Mouse (Mus musculus): ENCODE measurements at regions not wholly inside any gene's neighbourhood (a gene's known extent, or its start where the extent isn't known, plus 50 kb on each side); places are given as distances from the start of the nearest gene placed in this dataset.

- Histone ChIP-seq H3K9ac (no peak overlapping the region), H3K27me3 (no peaks in the 10 kb centered on the region), H3K4me1 (replicated peaks) (0 out of 2 replicates have a peak, but pooled peaks cover 5% of the 10 kb centered on the region), H3K27ac (no peak overlapping the region), H3K9me3 (peaks cover 3% of the 10 kb centered on the region; the same call in 1 of the 2 replicates), H3K4me2 (no peak overlapping the region), H3K36me3 (no peaks in the 10 kb centered on the region), H3K4me3 (no peak overlapping the region)
- WGBS, result 26% methylated on average over 5 of the region's 5 CpGs
- ATAC-seq (ENCODE audit: low FRiP score), result peak; percentile 49; the same call in 1 of the 2 replicates
Observed at GRCm38 (mm10) chr2:138123331-138123730, 133.0 kb upstream of the Btbd3 start.

GRCm38 (mm10) chr2:138120868-138121267 is 135.5 kb upstream of the Btbd3 start:
- WGBS, result 66% methylated on average over 1 of the region's 1 CpGs
- no peaks in the 10 kb centered on the region for H3K36me3 ChIP-seq
- H3K9me3 ChIP-seq, result peaks cover 4% of the 10 kb centered on the region; the same call in 1 of the 2 replicates
- 0 out of 2 replicates have a peak, but pooled peaks cover 5% of the 10 kb centered on the region for H3K4me1 ChIP-seq (replicated peaks)
- H3K4me2 ChIP-seq, result no peak overlapping the region
- no peak overlapping the region for H3K9ac ChIP-seq
- H3K4me3 ChIP-seq, result no peak overlapping the region
- H3K27me3 ChIP-seq, result no peaks in the 10 kb centered on the region
- H3K27ac ChIP-seq, result no peak overlapping the region
- ATAC-seq (ENCODE audit: low FRiP score), result no peak

- Histone ChIP-seq H3K36me3 (no peaks in the 10 kb centered on the region), H3K27ac (no peak overlapping the region), H3K9me3 (peaks cover 4% of the 10 kb centered on the region; the same call in 1 of the 2 replicates), H3K4me1 (replicated peaks) (0 out of 2 replicates have a peak, but pooled peaks cover 5% of the 10 kb centered on the region), H3K4me3 (no peak overlapping the region), H3K4me2 (no peak overlapping the region), H3K9ac (no peak overlapping the region), H3K27me3 (no peaks in the 10 kb centered on the region)
- 83% methylated on average over 2 of the region's 2 CpGs for WGBS
- no peak for ATAC-seq (ENCODE audit: low FRiP score)
Observed at GRCm38 (mm10) chr2:138120131-138120530, 136.2 kb upstream of the Btbd3 start.

- no peaks in the 10 kb centered on the region for H3K36me3 ChIP-seq
- 92% methylated on average over 2 of the region's 2 CpGs for WGBS
- no peak overlapping the region for H3K4me3 ChIP-seq
- H3K4me1 ChIP-seq (replicated peaks), result no peaks in the 10 kb centered on the region
- H3K9me3 ChIP-seq, result no peaks in the 10 kb centered on the region
- H3K27ac ChIP-seq, result no peak overlapping the region
- H3K27me3 ChIP-seq, result no peaks in the 10 kb centered on the region
- no peak overlapping the region for H3K9ac ChIP-seq
- no peak for ATAC-seq (ENCODE audit: low FRiP score)
- no peak overlapping the region for H3K4me2 ChIP-seq
Observed at GRCm38 (mm10) chr2:138099777-138100176, 156.6 kb upstream of the Btbd3 start.

GRCm38 (mm10) chr2:138085390-138085789 is 171.0 kb upstream of the Btbd3 start:
- Histone ChIP-seq H3K9me3 (no peaks in the 10 kb centered on the region), H3K9ac (no peak overlapping the region), H3K27me3 (no peaks in the 10 kb centered on the region), H3K4me1 (replicated peaks) (no peaks in the 10 kb centered on the region), H3K4me3 (no peak overlapping the region), H3K27ac (no peak overlapping the region), H3K4me2 (no peak overlapping the region), H3K36me3 (no peaks in the 10 kb centered on the region)
- 83% methylated on average over 6 of the region's 6 CpGs for WGBS
- ATAC-seq (ENCODE audit: low FRiP score), result no peak

- no peak overlapping the region for H3K4me2 ChIP-seq
- H3K4me3 ChIP-seq, result no peak overlapping the region
- 84% methylated on average over 6 of the region's 6 CpGs for WGBS
- no peak overlapping the region for H3K9ac ChIP-seq
- no peak overlapping the region for H3K27ac ChIP-seq
- no peak for ATAC-seq (ENCODE audit: low FRiP score)
- no peaks in the 10 kb centered on the region for H3K36me3 ChIP-seq
- H3K9me3 ChIP-seq, result no peaks in the 10 kb centered on the region
- H3K27me3 ChIP-seq, result no peaks in the 10 kb centered on the region
- H3K4me1 ChIP-seq (replicated peaks), result no peaks in the 10 kb centered on the region
Observed at GRCm38 (mm10) chr2:138084564-138085283, 171.6 kb upstream of the Btbd3 start.

GRCm38 (mm10) chr2:138074020-138074613 is 182.2 kb upstream of the Btbd3 start:
- Histone ChIP-seq H3K27me3 (no peaks in the 10 kb centered on the region), H3K27ac (no peak overlapping the region), H3K9ac (no peak overlapping the region), H3K36me3 (no peaks in the 10 kb centered on the region), H3K4me2 (no peak overlapping the region), H3K9me3 (no peaks in the 10 kb centered on the region), H3K4me1 (replicated peaks) (no peaks in the 10 kb centered on the region), H3K4me3 (no peak overlapping the region)
- 29% methylated on average over 6 of the region's 6 CpGs for WGBS
- ATAC-seq (ENCODE audit: low FRiP score), result peak; percentile 65; the same call in 1 of the 2 replicates

- 28% methylated on average over 6 of the region's 6 CpGs for WGBS
- no peaks in the 10 kb centered on the region for H3K9me3 ChIP-seq
- no peak for ATAC-seq (ENCODE audit: low FRiP score)
Observed at GRCm38 (mm10) chr2:138072165-138072728, 184.1 kb upstream of the Btbd3 start.

GRCm38 (mm10) chr2:138053081-138053480 is 203.3 kb upstream of the Btbd3 start:
- H3K27me3 ChIP-seq, result no peaks in the 10 kb centered on the region
- H3K36me3 ChIP-seq, result no peaks in the 10 kb centered on the region
- ATAC-seq (ENCODE audit: low FRiP score), result no peak
- 91% methylated on average over 4 of the region's 4 CpGs for WGBS
- no peak overlapping the region for H3K4me2 ChIP-seq
- H3K4me1 ChIP-seq (replicated peaks), result peaks cover 4% of the 10 kb centered on the region
- no peak overlapping the region for H3K4me3 ChIP-seq
- no peak overlapping the region for H3K27ac ChIP-seq
- H3K9ac ChIP-seq, result no peak overlapping the region
- no peaks in the 10 kb centered on the region for H3K9me3 ChIP-seq

More at GRCm38 (mm10) chr2:138072165-138072728, 184.1 kb upstream of the Btbd3 start:
- H3K36me3 ChIP-seq, result no peaks in the 10 kb centered on the region
- H3K27me3 ChIP-seq, result no peaks in the 10 kb centered on the region
- H3K27ac ChIP-seq, result no peak overlapping the region
- H3K4me1 ChIP-seq (replicated peaks), result no peaks in the 10 kb centered on the region
- no peak overlapping the region for H3K4me3 ChIP-seq
- no peak overlapping the region for H3K4me2 ChIP-seq
- no peak overlapping the region for H3K9ac ChIP-seq

- Histone ChIP-seq H3K36me3 (no peaks in the 10 kb centered on the region), H3K4me1 (replicated peaks) (peaks cover 9% of the 10 kb centered on the region), H3K9ac (no peak overlapping the region), H3K27me3 (no peaks in the 10 kb centered on the region), H3K9me3 (no peaks in the 10 kb centered on the region), H3K4me3 (no peak overlapping the region), H3K27ac (0 out of 2 replicates have a peak overlapping the region, but pooled peaks have one; percentile 12), H3K4me2 (peak overlapping the region; percentile 34)
- ATAC-seq (ENCODE audit: low FRiP score), result peak; percentile 54
- WGBS, result 55% methylated on average over 5 of the region's 5 CpGs
Observed at GRCm38 (mm10) chr2:138048341-138048740, 208.0 kb upstream of the Btbd3 start.

GRCm38 (mm10) chr2:138047781-138048201 is 208.6 kb upstream of the Btbd3 start:
- no peak overlapping the region for H3K4me3 ChIP-seq
- H3K9me3 ChIP-seq, result no peaks in the 10 kb centered on the region
- WGBS, result 37% methylated on average over 11 of the region's 11 CpGs
- H3K4me1 ChIP-seq (replicated peaks), result peaks cover 9% of the 10 kb centered on the region
- H3K27ac ChIP-seq, result peak overlapping the region; percentile 12; the same call in 1 of the 2 replicates
- H3K36me3 ChIP-seq, result no peaks in the 10 kb centered on the region
- no peaks in the 10 kb centered on the region for H3K27me3 ChIP-seq
- ATAC-seq (ENCODE audit: low FRiP score), result peak; percentile 85
- peak overlapping the region; percentile 34 for H3K4me2 ChIP-seq
- H3K9ac ChIP-seq, result no peak overlapping the region

GRCm38 (mm10) chr2:138047361-138047760 is 209.0 kb upstream of the Btbd3 start:
- H3K9me3 ChIP-seq, result no peaks in the 10 kb centered on the region
- no peak overlapping the region for H3K4me3 ChIP-seq
- H3K36me3 ChIP-seq, result no peaks in the 10 kb centered on the region
- no peak overlapping the region for H3K9ac ChIP-seq
- no peaks in the 10 kb centered on the region for H3K27me3 ChIP-seq
- peaks cover 9% of the 10 kb centered on the region for H3K4me1 ChIP-seq (replicated peaks)
- no peak for ATAC-seq (ENCODE audit: low FRiP score)
- H3K27ac ChIP-seq, result peak overlapping the region; percentile 12; the same call in 1 of the 2 replicates
- 70% methylated on average over 10 of the region's 10 CpGs for WGBS
- no peak overlapping the region for H3K4me2 ChIP-seq

All from hindbrain, embryonic 13.5 days (tissue).